Mouse (Mus musculus) myocyte (in vitro differentiated cells): Measurements from ENCODE around the gene Tbk1.

Experiments used
- CEBPB ChIP-seq: IDR thresholded peaks from 2 replicates; pipeline ENCODE4 v1.6.1; 2011; ENCODE audit warnings: mild to moderate bottlenecking, moderate library complexity; ENCODE audit not compliant: poor library complexity, insufficient read depth, severe bottlenecking
- TCF12 ChIP-seq: IDR thresholded peaks from one replicate; pipeline ENCODE4 v1.6.1; 2011; ENCODE audit warnings: mild to moderate bottlenecking, control low read depth; ENCODE audit not compliant: poor library complexity, insufficient read depth, severe bottlenecking

GRCm38 (mm10) chr10:121596580-121596979 lies 10.0 kb upstream of the Tbk1 start:
- no peak for TF ChIP-seq TCF12
- no peak for TF ChIP-seq CEBPB
